Mouse (Mus musculus): ENCODE measurements around the gene Ctrb1. TPM values are rescaled to one million over a fixed set of nuclear protein-coding genes. Genes with fewer than 3 reads are reported as not detected.

Ctrb1 gene
- polyA plus RNA-seq, 1 experiment from 2014 or later: not detected

- Histone ChIP-seq H3K4me1 (ENCODE audit: control insufficient read depth, insufficient read depth, low read length) (peaks cover 25% of the 10 kb centered on the region), H3K9ac (replicated peaks; ENCODE audit: low read length) (no peak overlapping the region), H3K27ac (replicated peaks; ENCODE audit: low read depth, low read length) (peak overlapping the region; percentile 17; the same call in 1 of the 2 replicates), H3K27me3 (ENCODE audit: control insufficient read depth, insufficient read depth, low read length) (no peaks in the 10 kb centered on the region), H3K4me2 (ENCODE audit: low read depth, low read length) (peak overlapping the region; percentile 17; the same call in 1 of the 2 replicates), H3K4me3 (ENCODE audit: low read depth, low read length) (no peak overlapping the region), H3K9me3 (replicated peaks; ENCODE audit: control insufficient read depth, low read length) (no peaks in the 10 kb centered on the region), H3K36me3 (replicated peaks; ENCODE audit: control insufficient read depth, insufficient read depth, low read depth, low read length) (no peaks in the 10 kb centered on the region)
- DNase-seq (ENCODE audit: low spot score) (peak; percentile 74), ATAC-seq (replicated peaks; ENCODE audit: insufficient number of reproducible peaks, low FRiP score, low TSS enrichment, low read depth) (peak; percentile 8)
- WGBS: 3% methylated on average over 5 of the region's 5 CpGs
Observed at GRCm38 (mm10) chr8:111733581-111734243, 42.9 kb upstream of the Ctrb1 start.

GRCm38 (mm10) chr8:111732406-111733085 is 41.7 kb upstream of the Ctrb1 start:
- no peaks in the 10 kb centered on the region for H3K27me3 ChIP-seq (ENCODE audit: control insufficient read depth, insufficient read depth, low read length)
- no peaks in the 10 kb centered on the region for H3K36me3 ChIP-seq (replicated peaks; ENCODE audit: control insufficient read depth, insufficient read depth, low read depth, low read length)
- WGBS: 19% methylated on average over 10 of the region's 10 CpGs
- H3K9me3 ChIP-seq (replicated peaks; ENCODE audit: control insufficient read depth, low read length): no peaks in the 10 kb centered on the region
- H3K4me3 ChIP-seq (ENCODE audit: low read depth, low read length): peak overlapping the region; percentile 81
- DNase-seq (ENCODE audit: low spot score): no peak
- H3K27ac ChIP-seq (replicated peaks; ENCODE audit: low read depth, low read length): peak overlapping the region; percentile 43
- peak overlapping the region; percentile 49 for H3K4me2 ChIP-seq (ENCODE audit: low read depth, low read length)
- H3K4me1 ChIP-seq (ENCODE audit: control insufficient read depth, insufficient read depth, low read length): peaks cover 25% of the 10 kb centered on the region
- 0 out of 2 replicates have a peak overlapping the region, but pooled peaks have one; percentile 14 for H3K9ac ChIP-seq (replicated peaks; ENCODE audit: low read length)
- no peak for ATAC-seq (replicated peaks; ENCODE audit: insufficient number of reproducible peaks, low FRiP score, low TSS enrichment, low read depth)

DNA sequence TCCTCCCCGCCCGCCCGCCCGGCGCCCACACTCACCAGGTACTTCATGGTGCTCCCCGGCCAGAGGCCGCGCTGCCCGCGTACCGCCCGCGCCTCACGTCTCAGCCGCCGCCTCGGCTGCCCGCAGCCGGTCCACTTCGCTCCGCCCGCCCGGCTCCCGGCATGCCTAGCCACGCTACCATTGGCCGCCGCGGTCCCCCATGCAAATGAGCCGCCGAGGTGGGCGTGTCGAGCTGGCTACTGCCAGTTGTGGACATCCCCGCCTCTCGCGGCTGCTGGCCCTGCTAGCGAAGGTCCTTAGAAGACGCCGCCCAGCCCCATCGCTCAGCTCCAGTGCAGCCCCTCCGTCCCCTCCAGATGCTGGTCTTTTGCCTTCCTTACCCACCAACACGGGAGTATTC is 41.2 kb upstream of the Ctrb1 start:
- H3K27ac ChIP-seq (replicated peaks; ENCODE audit: low read depth, low read length): peak overlapping the region; percentile 53; the same call in 1 of the 2 replicates
- 1% methylated on average over 35 of the region's 41 CpGs for WGBS
- peak overlapping the region; percentile 87 for H3K4me2 ChIP-seq (ENCODE audit: low read depth, low read length)
- DNase-seq (ENCODE audit: low spot score) (peak; percentile 98), ATAC-seq (replicated peaks; ENCODE audit: insufficient number of reproducible peaks, low FRiP score, low TSS enrichment, low read depth) (peak; percentile 91)
- H3K36me3 ChIP-seq (replicated peaks; ENCODE audit: control insufficient read depth, insufficient read depth, low read depth, low read length): no peaks in the 10 kb centered on the region
- H3K4me3 ChIP-seq (ENCODE audit: low read depth, low read length): peak overlapping the region; percentile 81
- H3K27me3 ChIP-seq (ENCODE audit: control insufficient read depth, insufficient read depth, low read length): no peaks in the 10 kb centered on the region
- no peaks in the 10 kb centered on the region for H3K9me3 ChIP-seq (replicated peaks; ENCODE audit: control insufficient read depth, low read length)
- peak overlapping the region; percentile 77 for H3K9ac ChIP-seq (replicated peaks; ENCODE audit: low read length)
- H3K4me1 ChIP-seq (ENCODE audit: control insufficient read depth, insufficient read depth, low read length): peaks cover 25% of the 10 kb centered on the region

DNA sequence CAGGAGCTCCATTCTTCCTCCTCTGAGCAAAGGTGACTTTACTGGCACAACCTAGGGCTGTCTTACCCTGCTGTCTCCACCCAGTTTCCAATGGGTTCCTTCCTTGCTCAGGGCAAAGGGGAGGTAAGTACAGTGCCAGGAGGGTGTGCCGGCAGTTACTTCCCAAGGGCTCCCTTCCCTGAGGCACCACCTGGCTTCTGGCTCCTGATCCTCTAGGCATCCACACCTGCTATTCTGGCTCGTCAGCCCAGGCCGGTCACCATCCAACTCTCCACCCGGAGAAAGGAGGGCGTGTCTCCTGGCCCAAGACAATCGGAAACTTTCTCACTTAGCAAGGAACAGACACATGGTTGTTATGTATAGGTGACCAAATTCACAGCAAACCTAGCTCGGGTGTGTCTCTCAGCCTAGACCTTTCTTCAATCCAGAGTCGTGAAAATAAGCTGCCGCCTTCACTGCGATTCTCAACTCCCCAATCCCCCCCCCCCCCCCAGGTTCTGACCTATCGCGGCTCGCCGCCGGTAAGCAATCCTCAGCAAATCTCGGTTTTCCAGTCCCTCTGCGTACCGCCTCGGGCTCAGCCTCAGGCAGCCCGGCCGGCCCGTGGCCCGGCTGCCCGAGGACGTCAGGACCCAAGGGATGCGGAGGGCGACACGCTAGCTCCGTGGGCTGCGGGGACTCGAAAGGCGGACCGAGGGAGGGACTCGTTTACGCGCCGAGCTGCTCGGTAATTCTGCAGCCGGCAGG is 40.6 kb upstream of the Ctrb1 start:
- Histone ChIP-seq H3K9ac (replicated peaks; ENCODE audit: low read length) (peak overlapping the region; percentile 77), H3K27ac (replicated peaks; ENCODE audit: low read depth, low read length) (peak overlapping the region; percentile 53; the same call in 1 of the 2 replicates), H3K9me3 (replicated peaks; ENCODE audit: control insufficient read depth, low read length) (no peaks in the 10 kb centered on the region), H3K4me3 (ENCODE audit: low read depth, low read length) (peak overlapping the region; percentile 81), H3K36me3 (replicated peaks; ENCODE audit: control insufficient read depth, insufficient read depth, low read depth, low read length) (no peaks in the 10 kb centered on the region), H3K27me3 (ENCODE audit: control insufficient read depth, insufficient read depth, low read length) (no peaks in the 10 kb centered on the region), H3K4me2 (ENCODE audit: low read depth, low read length) (peak overlapping the region; percentile 87), H3K4me1 (ENCODE audit: control insufficient read depth, insufficient read depth, low read length) (peaks cover 27% of the 10 kb centered on the region)
- peak; percentile 5; the same call in 1 of the 2 replicates for ATAC-seq (replicated peaks; ENCODE audit: insufficient number of reproducible peaks, low FRiP score, low TSS enrichment, low read depth)
- no peak for DNase-seq (ENCODE audit: low spot score)
- under 1% methylated on average over 39 of the region's 39 CpGs for WGBS

DNA sequence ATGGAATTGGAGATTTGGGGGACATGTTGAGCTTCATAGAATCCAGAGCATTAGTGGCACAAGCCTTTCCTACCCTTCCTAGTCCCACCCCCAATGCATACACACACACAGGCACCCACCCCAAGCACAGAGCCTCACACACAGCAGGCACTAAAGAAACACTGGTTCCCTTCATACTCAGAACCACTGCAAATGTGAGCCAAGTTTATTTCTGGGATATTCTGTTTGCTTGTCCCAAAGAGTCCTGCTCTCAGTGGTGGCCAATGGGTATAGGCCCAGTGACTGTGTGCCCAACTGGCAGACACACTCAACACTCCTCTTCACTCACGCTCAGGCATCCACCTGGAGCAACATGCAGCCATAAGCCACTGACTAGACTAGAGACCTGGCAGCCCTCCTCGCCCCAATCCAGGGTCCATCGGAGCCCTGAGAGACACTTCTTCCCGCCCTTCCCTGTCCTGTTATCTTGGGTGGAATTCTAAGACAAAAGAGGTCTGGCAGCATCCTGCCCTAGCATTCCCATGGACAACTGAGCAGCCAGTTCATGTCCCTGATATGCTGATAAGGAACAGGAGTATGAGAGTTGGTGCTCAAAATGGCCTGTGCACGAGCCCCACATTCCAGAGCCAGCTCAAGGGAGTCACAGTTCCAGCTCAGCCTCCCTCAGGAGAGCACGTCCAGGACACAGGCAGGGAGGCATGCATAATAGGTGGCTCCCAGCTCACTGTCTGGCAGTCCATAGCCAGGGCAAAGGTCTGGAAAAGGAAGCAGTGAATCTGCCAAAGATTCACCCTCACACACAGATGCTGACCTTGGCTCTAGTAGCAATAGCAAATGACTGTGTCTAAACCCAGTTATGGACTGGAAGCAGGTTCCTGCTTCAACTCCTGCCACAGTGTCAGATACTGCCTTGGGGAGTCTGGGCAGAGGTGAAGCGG is 38.7 kb upstream of the Ctrb1 start:
- no peak overlapping the region for H3K27ac ChIP-seq (replicated peaks; ENCODE audit: low read depth, low read length)
- 74% methylated on average over 7 of the region's 7 CpGs for WGBS
- no peaks in the 10 kb centered on the region for H3K27me3 ChIP-seq (ENCODE audit: control insufficient read depth, insufficient read depth, low read length)
- H3K36me3 ChIP-seq (replicated peaks; ENCODE audit: control insufficient read depth, insufficient read depth, low read depth, low read length): no peaks in the 10 kb centered on the region
- H3K4me2 ChIP-seq (ENCODE audit: low read depth, low read length): no peak overlapping the region
- ATAC-seq (replicated peaks; ENCODE audit: insufficient number of reproducible peaks, low FRiP score, low TSS enrichment, low read depth) (no peak), DNase-seq (ENCODE audit: low spot score) (no peak)
- H3K9me3 ChIP-seq (replicated peaks; ENCODE audit: control insufficient read depth, low read length): no peaks in the 10 kb centered on the region
- no peak overlapping the region for H3K9ac ChIP-seq (replicated peaks; ENCODE audit: low read length)
- peaks cover 20% of the 10 kb centered on the region for H3K4me1 ChIP-seq (ENCODE audit: control insufficient read depth, insufficient read depth, low read length)
- H3K4me3 ChIP-seq (ENCODE audit: low read depth, low read length): no peak overlapping the region

- Histone ChIP-seq H3K27me3 (ENCODE audit: control insufficient read depth, insufficient read depth, low read length) (no peaks in the 10 kb centered on the region), H3K9ac (replicated peaks; ENCODE audit: low read length) (no peak overlapping the region), H3K27ac (replicated peaks; ENCODE audit: low read depth, low read length) (no peak overlapping the region), H3K9me3 (replicated peaks; ENCODE audit: control insufficient read depth, low read length) (no peaks in the 10 kb centered on the region), H3K4me1 (ENCODE audit: control insufficient read depth, insufficient read depth, low read length) (peaks cover 18% of the 10 kb centered on the region), H3K4me2 (ENCODE audit: low read depth, low read length) (no peak overlapping the region), H3K4me3 (ENCODE audit: low read depth, low read length) (no peak overlapping the region), H3K36me3 (replicated peaks; ENCODE audit: control insufficient read depth, insufficient read depth, low read depth, low read length) (no peaks in the 10 kb centered on the region)
- WGBS: 80% methylated on average over 5 of the region's 5 CpGs
- no peak for ATAC-seq (replicated peaks; ENCODE audit: insufficient number of reproducible peaks, low FRiP score, low TSS enrichment, low read depth)
- no peak for DNase-seq (ENCODE audit: low spot score)
Observed at GRCm38 (mm10) chr8:111728481-111728880, 37.7 kb upstream of the Ctrb1 start.

GRCm38 (mm10) chr8:111727553-111727952 is 36.7 kb upstream of the Ctrb1 start:
- WGBS: 77% methylated on average over 4 of the region's 4 CpGs
- no peak for DNase-seq (ENCODE audit: low spot score)
- Histone ChIP-seq H3K27ac (replicated peaks; ENCODE audit: low read depth, low read length) (no peak overlapping the region), H3K4me2 (ENCODE audit: low read depth, low read length) (no peak overlapping the region), H3K9ac (replicated peaks; ENCODE audit: low read length) (no peak overlapping the region), H3K4me3 (ENCODE audit: low read depth, low read length) (no peak overlapping the region), H3K4me1 (ENCODE audit: control insufficient read depth, insufficient read depth, low read length) (peaks cover 8% of the 10 kb centered on the region), H3K27me3 (ENCODE audit: control insufficient read depth, insufficient read depth, low read length) (no peaks in the 10 kb centered on the region), H3K9me3 (replicated peaks; ENCODE audit: control insufficient read depth, low read length) (no peaks in the 10 kb centered on the region), H3K36me3 (replicated peaks; ENCODE audit: control insufficient read depth, insufficient read depth, low read depth, low read length) (no peaks in the 10 kb centered on the region)
- no peak for ATAC-seq (replicated peaks; ENCODE audit: insufficient number of reproducible peaks, low FRiP score, low TSS enrichment, low read depth)
